Mouse (Mus musculus) embryonic facial prominence, embryonic 12.5 days (tissue): ENCODE results near the gene Birc3. TPM values are rescaled to one million over a fixed set of nuclear protein-coding genes. Genes with fewer than 3 reads are reported as not detected.
"Not testable (repeated sequence)": the region's sequence is repeated elsewhere in the genome, so short reads cannot be mapped to it uniquely, and the experiment has no call there.

Experiments used
- ATAC-seq: fragments of 200-750 bp; cut with Nextera tagmentation; 2 replicates; pipeline ENCODE4 v1.8.0; 2017; ENCODE audit not compliant: insufficient number of reproducible peaks, insufficient read depth, low FRiP score, low TSS enrichment
- H3K27ac ChIP-seq: fragments of 300-500 bp; sonication (generic); 2 replicates; pipeline ENCODE4 v1.5.1; 2016; ENCODE audit warnings: mild to moderate bottlenecking
- H3K27me3 ChIP-seq: fragments of 300-500 bp; sonication (generic); 2 replicates; pipeline ENCODE4 v1.6.1; 2016; ENCODE audit warnings: mild to moderate bottlenecking, moderate library complexity
- H3K36me3 ChIP-seq: fragments of 300-500 bp; sonication (generic); 2 replicates; pipeline ENCODE4 v1.6.1; 2016; ENCODE audit warnings: mild to moderate bottlenecking
- H3K4me1 ChIP-seq: fragments of 300-500 bp; sonication (generic); 2 replicates; pipeline ENCODE4 v1.6.1; 2016
- H3K4me2 ChIP-seq: fragments of 300-500 bp; sonication (generic); replicated peaks from 2 replicates; pipeline ENCODE4 v1.6.1; 2016; ENCODE audit warnings: mild to moderate bottlenecking, moderate library complexity
- H3K4me3 ChIP-seq: fragments of 300-500 bp; sonication (generic); 2 replicates; pipeline ENCODE4 v1.5.1; 2016; ENCODE audit warnings: mild to moderate bottlenecking
- H3K9ac ChIP-seq: fragments of 300-500 bp; sonication (generic); 2 replicates; pipeline ENCODE4 v1.6.1; 2016; ENCODE audit warnings: mild to moderate bottlenecking, moderate library complexity
- H3K9me3 ChIP-seq: fragments of 300-500 bp; sonication (generic); 2 replicates; pipeline ENCODE4 v1.6.1; 2016; ENCODE audit warnings: mild to moderate bottlenecking, moderate library complexity
- WGBS: fragments of 180-500 bp; shearing (Covaris S2); methylation state at CpG from one replicate; pipeline ENCODE4 v1.1.7; 2016; 5-methylcytosine and 5-hydroxymethylcytosine counted together
- polyA plus RNA-seq: library from polyadenylated mRNA; unstranded; fragments of >200 nt; fragmentation: Nextera tagmentation; extraction: Ambion mirVana; gene quantifications from 2 replicates; pipeline ENCODE4 v1.2.1, GENCODE M21; 2016

Birc3 gene
- polyA plus RNA-seq, 1 experiment from 2014 or later = 8.7 TPM

GRCm38 (mm10) chr9:7891177-7891576, 18.2 kb upstream of the Birc3 start:
- WGBS = 78% methylated on average over 1 of the region's 1 CpGs
- Histone ChIP-seq H3K4me2 (no peak overlapping the region), H3K27me3 (no peaks in the 10 kb centered on the region), H3K4me3 (no peak overlapping the region), H3K9ac (no peak overlapping the region), H3K9me3 (no peaks in the 10 kb centered on the region), H3K4me1 (no peaks in the 10 kb centered on the region), H3K27ac (no peak overlapping the region), H3K36me3 (no peaks in the 10 kb centered on the region)
- ATAC-seq = no peak

DNA sequence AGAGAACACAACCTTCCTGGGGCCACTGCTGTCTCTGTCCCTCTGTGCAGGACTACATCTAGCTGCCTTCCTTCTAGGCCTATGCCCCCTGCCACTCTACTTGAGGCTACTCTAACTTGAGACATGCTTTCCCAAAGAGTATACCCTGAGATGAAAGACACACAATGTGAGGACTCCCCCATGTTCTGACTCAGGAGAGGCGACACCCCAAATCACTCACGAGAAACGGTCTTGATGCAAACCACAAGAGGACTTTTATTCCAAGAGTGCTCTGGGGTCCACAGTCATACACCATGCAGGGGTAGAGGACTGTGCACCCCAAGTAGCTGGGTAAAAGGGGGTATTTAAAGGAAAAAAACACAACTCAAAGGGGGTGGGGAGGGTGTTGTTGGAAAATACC, 11.4 kb upstream of the Birc3 start:
- no peak for ATAC-seq
- H3K27me3 ChIP-seq = no peaks in the 10 kb centered on the region
- 0 out of 2 replicates have a peak, but pooled peaks cover 7% of the 10 kb centered on the region for H3K9me3 ChIP-seq
- no peak overlapping the region for H3K4me3 ChIP-seq
- no peaks in the 10 kb centered on the region for H3K36me3 ChIP-seq
- H3K27ac ChIP-seq = no peak overlapping the region
- no peak overlapping the region for H3K9ac ChIP-seq
- no peak overlapping the region for H3K4me2 ChIP-seq
- 98% methylated on average over 3 of the region's 3 CpGs for WGBS
- H3K4me1 ChIP-seq = no peaks in the 10 kb centered on the region

DNA sequence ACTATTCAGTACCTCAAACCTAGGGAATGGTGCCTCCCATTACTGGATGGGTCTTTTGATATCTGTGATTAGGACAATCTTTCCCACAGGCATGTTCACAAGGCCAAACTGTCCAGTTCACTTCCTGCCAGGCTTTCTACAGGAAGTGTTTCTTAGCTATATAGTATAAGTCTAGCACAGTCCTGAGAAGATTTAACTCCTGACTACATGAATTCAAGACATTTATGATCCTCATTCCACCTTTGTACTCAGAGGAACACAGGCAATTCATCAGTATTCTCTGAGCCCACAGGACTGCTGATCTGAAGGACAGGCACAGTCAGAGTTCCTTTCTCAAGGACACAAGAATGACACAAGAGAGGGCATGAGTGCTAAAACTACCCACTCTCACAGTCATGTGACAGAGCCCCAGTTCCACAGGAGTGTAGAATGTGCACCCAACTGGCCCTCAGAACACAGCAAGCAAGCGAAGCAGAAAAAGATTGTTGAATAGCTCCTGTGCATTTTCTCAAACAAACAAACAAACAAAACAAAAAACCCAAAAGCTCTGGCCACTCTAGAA, 9.4 kb upstream of the Birc3 start:
- 94% methylated on average over 1 of the region's 1 CpGs for whole genome bisulfite sequencing
- no peak overlapping the region for H3K4me3 ChIP-seq
- H3K9me3 ChIP-seq = 0 out of 2 replicates have a peak, but pooled peaks cover 7% of the 10 kb centered on the region
- H3K27me3 ChIP-seq = no peaks in the 10 kb centered on the region
- H3K4me2 ChIP-seq = no peak overlapping the region
- H3K27ac ChIP-seq = no peak overlapping the region
- no peaks in the 10 kb centered on the region for H3K36me3 ChIP-seq
- no peak overlapping the region for H3K9ac ChIP-seq
- no peak for ATAC-seq
- H3K4me1 ChIP-seq = no peaks in the 10 kb centered on the region

DNA sequence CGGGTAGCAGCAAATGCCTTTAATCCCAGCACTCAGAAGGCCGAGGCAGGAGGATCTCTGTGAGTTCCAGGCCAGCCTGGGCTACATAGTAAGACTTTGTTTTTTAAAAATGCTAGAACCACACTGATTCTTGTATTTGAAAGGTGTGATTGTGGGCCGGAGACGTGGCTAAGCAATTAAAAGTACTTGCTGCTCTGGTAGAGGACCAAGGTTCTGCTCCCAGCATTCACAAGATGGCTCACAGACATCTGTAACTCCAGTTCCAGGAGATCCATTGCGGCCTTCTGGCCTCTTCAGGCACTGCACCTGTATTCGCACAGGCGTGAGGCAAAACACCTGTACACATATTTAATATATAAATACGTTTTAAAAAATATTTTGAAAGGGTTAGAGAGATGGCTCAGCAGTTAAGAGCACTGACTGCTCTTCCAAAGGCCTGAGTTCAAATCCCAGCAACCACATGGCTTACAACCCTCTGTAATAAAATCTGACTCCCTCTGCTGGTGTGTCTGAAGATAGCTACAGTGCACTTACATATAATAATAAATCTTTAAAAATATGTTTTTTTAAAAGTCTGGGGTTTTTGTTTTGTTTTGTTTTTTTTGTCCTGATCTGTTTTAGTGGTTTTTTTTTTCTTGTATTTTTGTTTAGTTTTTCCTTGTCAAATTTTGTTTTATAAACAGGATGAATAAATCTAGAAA, 675 bp upstream of the Birc3 start:
- Histone ChIP-seq H3K4me3 (no peak overlapping the region), H3K9ac (no peak overlapping the region), H3K27ac (no peak overlapping the region), H3K27me3 (no peaks in the 10 kb centered on the region), H3K4me2 (no peak overlapping the region), H3K9me3 (no peaks in the 10 kb centered on the region), H3K36me3 (no peaks in the 10 kb centered on the region), H3K4me1 (peaks cover 9% of the 10 kb centered on the region; the same call in 1 of the 2 replicates)
- 89% methylated on average over 8 of the region's 8 CpGs for WGBS
- no peak for ATAC-seq

GRCm38 (mm10) chr9:7872044-7872774, 777 bp downstream of the Birc3 start:
- H3K9me3 ChIP-seq = no peaks in the 10 kb centered on the region
- ATAC-seq = no peak
- WGBS = 14% methylated on average over 23 of the region's 23 CpGs

DNA sequence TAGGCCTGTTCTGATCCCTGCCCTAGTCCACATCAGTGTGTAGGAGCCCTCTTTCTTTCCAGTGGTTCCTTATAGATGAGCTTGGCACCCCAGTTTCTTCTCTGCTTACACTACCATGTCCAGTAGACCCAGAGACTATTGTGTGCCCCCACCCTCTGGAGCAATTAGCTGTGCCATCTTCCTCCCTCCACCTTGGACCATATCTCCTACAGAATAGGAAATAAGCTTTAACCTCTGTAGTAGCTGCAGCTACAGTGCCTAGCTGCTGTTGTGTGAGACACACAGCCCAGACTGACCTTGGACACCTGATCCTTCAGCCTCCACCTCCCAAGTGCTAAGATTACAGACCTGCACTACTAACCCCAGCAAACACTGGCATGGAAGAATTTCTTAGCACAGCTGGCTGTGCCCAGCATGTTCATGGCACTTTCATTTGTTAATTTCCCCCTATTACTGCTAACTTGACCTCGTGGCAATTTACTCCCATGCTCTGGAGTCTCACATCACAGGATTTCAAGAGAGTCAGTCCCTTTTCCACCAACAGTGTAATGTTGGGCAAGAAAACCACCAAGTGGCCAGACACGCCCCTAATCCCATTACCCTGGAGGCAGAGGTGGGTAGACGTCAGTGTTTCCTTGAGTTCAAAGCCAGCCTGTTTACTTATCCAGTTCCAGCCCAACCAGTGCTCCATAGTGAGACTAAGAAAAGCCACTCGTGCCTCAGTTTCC, 1.5 kb downstream of the Birc3 start:
- Histone ChIP-seq H3K4me3 (0 out of 2 replicates have a peak overlapping the region, but pooled peaks have one; percentile 55), H3K27ac (no peak overlapping the region), H3K36me3 (peaks cover 5% of the 10 kb centered on the region; the same call in 1 of the 2 replicates), H3K9ac (no peak overlapping the region), H3K4me1 (peaks cover 9% of the 10 kb centered on the region; the same call in 1 of the 2 replicates), H3K9me3 (no peaks in the 10 kb centered on the region), H3K4me2 (peak overlapping the region; percentile 88; the same call in 1 of the 2 replicates), H3K27me3 (no peaks in the 10 kb centered on the region)
- WGBS = 41% methylated on average over 4 of the region's 4 CpGs
- no peak; the same call in 1 of the 2 replicates for ATAC-seq

More at GRCm38 (mm10) chr9:7872044-7872774, 777 bp downstream of the Birc3 start:
- Histone ChIP-seq H3K27me3 (no peaks in the 10 kb centered on the region), H3K9ac (peak overlapping the region; percentile 68), H3K27ac (peak overlapping the region; percentile 73), H3K4me1 (peaks cover 9% of the 10 kb centered on the region; the same call in 1 of the 2 replicates), H3K4me2 (peak overlapping the region; percentile 88), H3K4me3 (peak overlapping the region; percentile 55), H3K36me3 (peaks cover 5% of the 10 kb centered on the region; the same call in 1 of the 2 replicates)

DNA sequence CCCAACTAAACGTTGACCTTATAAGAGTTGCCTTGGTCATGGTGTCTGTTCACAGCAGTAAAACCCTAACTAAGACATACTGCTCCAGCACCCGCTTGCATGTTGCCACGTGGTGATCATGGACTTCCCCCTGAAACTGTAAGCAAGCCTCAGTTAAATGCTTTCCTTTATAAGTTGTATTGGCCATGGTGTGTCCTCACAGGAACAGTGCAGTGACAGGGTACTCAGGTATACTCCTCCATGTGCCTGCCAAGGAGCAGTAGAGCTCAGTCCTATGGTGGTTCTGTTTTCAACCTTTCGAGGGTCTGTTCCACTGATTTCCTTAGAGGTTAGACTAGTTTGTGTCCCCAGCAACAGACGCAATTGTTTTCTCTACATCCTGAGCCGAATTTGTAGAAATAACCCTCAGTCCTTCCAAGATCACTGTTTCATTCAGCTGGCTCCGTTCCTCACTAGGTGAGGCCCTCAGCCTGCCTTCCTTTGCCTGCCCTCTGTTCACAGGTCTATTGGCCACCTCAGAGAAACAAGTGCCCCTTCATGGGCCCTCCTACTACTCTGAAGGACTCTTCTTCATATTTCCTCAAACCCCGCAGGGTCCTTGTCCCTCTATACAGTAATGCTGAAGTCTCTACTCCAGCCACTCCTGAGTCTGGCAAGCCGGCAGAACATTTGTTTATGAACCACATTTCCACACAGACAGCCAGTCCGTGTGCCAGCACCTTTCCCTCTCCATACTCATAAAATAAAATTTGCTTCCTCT, 2.2 kb downstream of the Birc3 start:
- Histone ChIP-seq H3K4me1 (peaks cover 9% of the 10 kb centered on the region; the same call in 1 of the 2 replicates), H3K4me3 (no peak overlapping the region), H3K36me3 (peaks cover 5% of the 10 kb centered on the region; the same call in 1 of the 2 replicates), H3K9me3 (no peaks in the 10 kb centered on the region), H3K27ac (no peak overlapping the region), H3K27me3 (no peaks in the 10 kb centered on the region), H3K4me2 (no peak overlapping the region), H3K9ac (no peak overlapping the region)
- WGBS = 90% methylated on average over 10 of the region's 10 CpGs
- no peak for ATAC-seq

GRCm38 (mm10) chr9:7868838-7869491, 4.0 kb downstream of the Birc3 start:
- H3K4me1 ChIP-seq = peaks cover 9% of the 10 kb centered on the region; the same call in 1 of the 2 replicates
- H3K4me3 ChIP-seq = no peak overlapping the region
- H3K27ac ChIP-seq = no peak overlapping the region
- H3K27me3 ChIP-seq = no peaks in the 10 kb centered on the region
- H3K4me2 ChIP-seq = no peak overlapping the region
- ATAC-seq = no peak
- H3K9me3 ChIP-seq = no peaks in the 10 kb centered on the region
- 88% methylated on average over 4 of the region's 4 CpGs for WGBS
- no peak overlapping the region for H3K9ac ChIP-seq
- H3K36me3 ChIP-seq = peaks cover 5% of the 10 kb centered on the region; the same call in 1 of the 2 replicates

DNA sequence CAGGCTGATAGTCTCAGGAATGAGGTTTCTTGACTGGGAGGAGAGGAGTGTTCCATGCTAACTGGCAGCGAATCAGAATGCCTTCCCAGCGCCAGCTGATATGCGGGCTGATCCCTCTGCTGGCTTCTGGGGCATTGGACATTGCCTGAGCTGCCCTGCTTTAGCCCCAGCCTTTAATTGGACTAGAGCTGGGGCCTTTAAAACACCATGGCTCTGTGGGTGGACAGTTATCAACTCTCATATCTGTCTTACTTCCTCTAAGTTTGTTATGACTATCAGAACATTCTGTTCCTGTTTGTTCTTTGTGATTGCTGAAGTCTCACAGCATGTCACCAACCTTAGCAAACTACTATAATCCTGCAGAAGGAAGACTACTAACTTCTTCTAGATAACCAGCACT, 5.0 kb downstream of the Birc3 start:
- WGBS = 93% methylated on average over 3 of the region's 3 CpGs
- Histone ChIP-seq H3K4me1 (peaks cover 9% of the 10 kb centered on the region; the same call in 1 of the 2 replicates), H3K4me2 (no peak overlapping the region), H3K27ac (no peak overlapping the region), H3K9ac (no peak overlapping the region), H3K27me3 (no peaks in the 10 kb centered on the region), H3K9me3 (no peaks in the 10 kb centered on the region), H3K36me3 (peaks cover 5% of the 10 kb centered on the region; the same call in 1 of the 2 replicates), H3K4me3 (no peak overlapping the region)
- ATAC-seq = no peak

- 83% methylated on average over 2 of the region's 2 CpGs for WGBS
These were observed 6.0 kb downstream of the Birc3 start for GRCm38 (mm10) chr9:7866981-7867380.

More at GRCm38 (mm10) chr9:7866981-7867380, 6.0 kb downstream of the Birc3 start:
- H3K4me2 ChIP-seq, ATAC-seq, H3K4me1 ChIP-seq, H3K9me3 ChIP-seq, H3K4me3 ChIP-seq, H3K27ac ChIP-seq, H3K9ac ChIP-seq, H3K36me3 ChIP-seq, H3K27me3 ChIP-seq: not testable (repeated sequence)
